ENCODE assay signal across 8 mouse cellular contexts in the genomic region with DNA sequence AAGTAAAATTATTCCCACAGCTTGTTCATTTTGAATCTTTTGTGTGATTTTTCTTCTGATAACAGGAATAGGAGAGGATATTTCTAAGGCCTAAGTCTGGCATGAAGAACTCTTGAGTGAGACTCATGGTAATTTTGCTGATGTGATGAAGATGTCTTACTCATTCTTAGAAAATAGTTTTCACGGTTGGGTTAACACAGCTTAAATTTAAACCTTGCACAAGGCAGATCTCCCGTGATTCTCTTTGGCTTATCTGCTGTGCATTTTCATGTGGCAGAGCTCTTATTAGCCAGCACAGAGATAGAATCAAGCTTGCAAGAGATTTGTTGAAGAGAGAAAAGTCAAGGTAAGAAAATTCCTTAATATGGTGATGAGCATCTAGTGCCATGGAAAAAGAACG. TPM values are rescaled to one million over a fixed set of nuclear protein-coding genes. Genes with fewer than 3 reads are reported as not detected.
DNase-seq lines count a peak whose midpoint lies in the region; ATAC-seq and TF ChIP-seq lines count a peak whose summit lies in the region.

A gene (plus strand): TSS at position 235 of the 400 bp plus-strand sequence.

- intact Hi-C loops in heart, adult 2 months (cut with DNase I) = no loop called here

- no peak within 1 kb of the TSS for H3K4me2 ChIP-seq in heart, embryonic 12.5 days
- no peak within 1 kb of the TSS for H3K4me2 ChIP-seq in kidney, postnatal 0 days (ENCODE audit: low read length)
- no peak within 1 kb of the TSS for H3K4me2 ChIP-seq in stomach, embryonic 14.5 days (replicated peaks; ENCODE audit: low read depth, low read length)

- H3K27me3 ChIP-seq in heart, adult 2 months (ENCODE audit: control insufficient read depth, insufficient read depth, low read length) = no peaks in the 10 kb centered on the region
- no peaks in the 10 kb centered on the region for H3K27me3 ChIP-seq in heart, embryonic 12.5 days (replicated peaks)
- no peaks in the 10 kb centered on the region for H3K27me3 ChIP-seq in kidney, postnatal 0 days (ENCODE audit: insufficient read depth, low read length)
- H3K27me3 ChIP-seq in stomach, embryonic 14.5 days (ENCODE audit: control insufficient read depth, insufficient read depth, low read length) = no peaks in the 10 kb centered on the region

- no peak for DNase-seq in heart, adult 2 months
- no peak for DNase-seq in heart, adult 11 months
- no peak for DNase-seq in adrenal gland, postnatal 4 days (ENCODE audit: low spot score in 2 of 2)
- DNase-seq in kidney, postnatal 0 days (ENCODE audit: low spot score) = no peak
- no peak for DNase-seq in ovary, adult 18-20 months (ENCODE audit: low spot score)
- DNase-seq in MN1 (ENCODE audit: low spot score) = no peak

- no peaks in the 10 kb centered on the region for H3K9me3 ChIP-seq in heart, embryonic 12.5 days (replicated peaks)
- no peaks in the 10 kb centered on the region for H3K9me3 ChIP-seq in kidney, postnatal 0 days (replicated peaks; ENCODE audit: low read length)
- H3K9me3 ChIP-seq in stomach, embryonic 14.5 days (ENCODE audit: control insufficient read depth, low read depth, low read length) = no peaks in the 10 kb centered on the region

- no peak for TF ChIP-seq EP300 in heart, adult 2 months (IDR thresholded peaks at IDR 0.05; ENCODE audit: insufficient read depth, low read depth, low read length)

- TF ChIP-seq POLR2A in heart, adult 2 months (IDR thresholded peaks at IDR 0.05; ENCODE audit: insufficient read depth, low read depth, low read length) = no peak

- 87% methylated on average over 3 of the region's 3 CpGs for WGBS in heart, adult 2 months
- WGBS in heart, embryonic 12.5 days = 76% methylated on average over 3 of the region's 3 CpGs
- 75% methylated on average over 3 of the region's 3 CpGs for WGBS in kidney, postnatal 0 days
- WGBS in stomach, embryonic 14.5 days = 95% methylated on average over 3 of the region's 3 CpGs

- ATAC-seq in heart, embryonic 12.5 days (ENCODE audit: insufficient number of reproducible peaks, low FRiP score) = no peak
- ATAC-seq in kidney, postnatal 0 days (replicated peaks; ENCODE audit: low FRiP score, low read depth) = no peak
- no peak for ATAC-seq in stomach, embryonic 14.5 days (ENCODE audit: insufficient number of reproducible peaks, insufficient read depth, low FRiP score, low read depth)

- no peak for TF ChIP-seq CTCF in heart, adult 2 months (IDR thresholded peaks at IDR 0.05)
- TF ChIP-seq CTCF in kidney, postnatal 0 days (IDR thresholded peaks at IDR 0.05; ENCODE audit: low read depth) = no peak

- no peak within 1 kb of the TSS for H3K9ac ChIP-seq in heart, adult 2 months (ENCODE audit: low read depth, low read length)
- H3K9ac ChIP-seq in heart, embryonic 12.5 days = no peak within 1 kb of the TSS
- H3K9ac ChIP-seq in kidney, postnatal 0 days (ENCODE audit: low read depth, low read length) = no peak within 1 kb of the TSS
- H3K9ac ChIP-seq in stomach, embryonic 14.5 days (replicated peaks; ENCODE audit: low read depth, low read length) = no peak within 1 kb of the TSS

- no peaks in the 10 kb centered on the region for H3K36me3 ChIP-seq in heart, adult 2 months (ENCODE audit: control insufficient read depth, insufficient read depth, low read length)
- H3K36me3 ChIP-seq in heart, embryonic 12.5 days = no peaks in the 10 kb centered on the region
- H3K36me3 ChIP-seq in kidney, postnatal 0 days (ENCODE audit: insufficient read depth, low read length) = no peaks in the 10 kb centered on the region
- no peaks in the 10 kb centered on the region for H3K36me3 ChIP-seq in stomach, embryonic 14.5 days (ENCODE audit: control insufficient read depth, insufficient read depth, low read length)

- no peaks in the 10 kb centered on the region for H3K79me2 ChIP-seq in heart, adult 2 months (replicated peaks; ENCODE audit: control insufficient read depth, insufficient read depth, low read length)

- no peak within 1 kb of the TSS for H3K4me3 ChIP-seq in heart, adult 2 months
- H3K4me3 ChIP-seq in heart, embryonic 12.5 days = no peak within 1 kb of the TSS
- H3K4me3 ChIP-seq in kidney, postnatal 0 days (replicated peaks; ENCODE audit: low read depth, low read length) = no peak within 1 kb of the TSS
- H3K4me3 ChIP-seq in stomach, embryonic 14.5 days (ENCODE audit: low read depth, low read length) = no peak within 1 kb of the TSS

- H3K27ac ChIP-seq in heart, adult 2 months = no peak within 1 kb of the TSS
- H3K27ac ChIP-seq in heart, embryonic 12.5 days (ENCODE audit: poor library complexity, severe bottlenecking) = no peak within 1 kb of the TSS
- no peak within 1 kb of the TSS for H3K27ac ChIP-seq in kidney, postnatal 0 days
- no peak within 1 kb of the TSS for H3K27ac ChIP-seq in stomach, embryonic 14.5 days (ENCODE audit: low read length)

- no peaks in the 10 kb centered on the region for H3K4me1 ChIP-seq in heart, adult 2 months (ENCODE audit: control insufficient read depth, insufficient read depth, low read length)
- no peaks in the 10 kb centered on the region for H3K4me1 ChIP-seq in heart, embryonic 12.5 days (replicated peaks)
- H3K4me1 ChIP-seq in kidney, postnatal 0 days (replicated peaks; ENCODE audit: insufficient read depth, low read length) = no peaks in the 10 kb centered on the region
- no peaks in the 10 kb centered on the region for H3K4me1 ChIP-seq in stomach, embryonic 14.5 days (ENCODE audit: control insufficient read depth, insufficient read depth, low read length)

RNA-seq across cellular contexts. Expression of the gene that starts here (rescaled TPM):
- 10 to 100 TPM; 24.0 to 35.2 TPM for total RNA-seq in heart, adult 2 months (2021)
- 27.3 and 33.3 TPM in 2 replicates for polyA plus RNA-seq in heart, adult 2 months (2012; rRNA removed)
- total RNA-seq in adrenal gland, postnatal 4 days (2021) = 100 to 1,000 TPM; 462 to 492 TPM
- 47.1 and 52.3 TPM in 2 replicates for polyA plus RNA-seq in heart, embryonic 12.5 days (2016; fragmentation: Nextera tagmentation; extraction: Ambion mirVana)
- 94.5 and 106 TPM in 2 replicates for polyA plus RNA-seq in kidney, postnatal 0 days (2015; fragmentation: Nextera tagmentation; extraction: Ambion mirVana)
- polyA plus RNA-seq in stomach, embryonic 14.5 days (2014; fragmentation: Nextera tagmentation; extraction: Ambion mirVana) = 65.9 and 66.0 TPM in 2 replicates

Comparison
In these comparisons a context has a peak if more than half of its experiments do, and no peak if none do; other contexts are left out.
1. RNA of the gene that starts here (total RNA-seq): 462 to 492 TPM in adrenal gland, postnatal 4 days; 24.0 to 35.2 TPM in heart, adult 2 months; every median in the first group is over 10 times any median in the second.